Mouse (Mus musculus): ENCODE results near the gene Znrf3.

Znrf3 gene

DNA sequence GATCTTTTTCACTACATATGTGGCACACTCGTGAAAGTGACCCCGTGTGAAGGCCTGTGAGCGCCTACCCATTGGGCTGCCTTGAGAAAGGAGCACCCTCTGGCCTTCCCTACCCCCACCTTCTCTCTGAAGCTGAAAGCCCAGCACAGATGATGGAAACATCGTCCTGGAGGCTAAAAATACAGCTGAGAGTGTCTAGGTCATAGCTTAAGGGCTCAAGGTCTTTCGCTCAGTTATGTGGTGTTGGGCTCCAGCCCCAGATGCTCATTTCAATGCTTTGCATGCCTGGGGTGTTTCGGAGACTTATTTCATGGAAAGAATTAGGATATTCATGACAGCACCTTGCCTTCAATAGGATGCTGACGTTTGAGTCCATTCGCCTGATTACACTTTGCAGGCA is 178.9 kb downstream of the Znrf3 start:
- DNase-seq, result no peak

DNA sequence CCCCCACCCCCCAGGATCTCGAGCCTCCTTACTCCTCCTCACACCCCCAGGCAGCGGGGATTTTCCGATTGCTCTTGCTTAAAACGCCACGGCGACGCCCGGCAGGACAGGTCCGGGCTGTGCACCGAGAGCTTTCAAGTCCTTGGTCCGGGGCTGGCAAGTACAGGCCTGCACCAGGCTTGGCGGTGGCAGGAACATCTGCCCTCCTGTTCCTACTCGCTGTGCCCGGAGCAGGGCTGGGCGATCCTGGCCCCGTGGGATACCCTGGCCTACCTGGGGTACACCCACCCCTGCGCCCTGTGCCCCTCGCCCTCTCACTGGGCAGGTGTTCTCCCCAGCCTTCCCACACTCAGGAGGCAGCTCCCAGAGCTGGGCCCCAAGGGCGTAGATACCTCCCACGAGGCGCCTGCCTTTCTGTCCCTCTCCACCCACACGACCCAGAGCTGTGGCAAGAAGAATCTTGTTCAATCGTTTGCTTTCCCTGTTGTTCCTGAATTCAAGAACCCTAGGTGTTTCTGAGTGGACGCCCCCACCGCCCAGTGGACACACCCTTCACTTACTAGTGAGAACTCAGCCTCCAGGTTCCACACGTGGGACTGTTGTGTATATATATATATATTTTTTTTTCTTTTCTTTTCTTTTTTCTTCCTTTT is 181.4 kb downstream of the Znrf3 start:
- peak in 1 of 2 experiments; percentile 35 for DNase-seq

- DNase-seq, result peak; percentile 91 to 94
These were observed 182.9 kb downstream of the Znrf3 start, which contains the start of gene Kremen1 for GRCm38 (mm10) chr11:5261508-5262392. Kremen1 (minus strand) TSS chr11:5261558.

- DNase-seq, result peak; percentile 43 to 57
These were observed 183.6 kb downstream of the Znrf3 start for GRCm38 (mm10) chr11:5260942-5261459.

DNA sequence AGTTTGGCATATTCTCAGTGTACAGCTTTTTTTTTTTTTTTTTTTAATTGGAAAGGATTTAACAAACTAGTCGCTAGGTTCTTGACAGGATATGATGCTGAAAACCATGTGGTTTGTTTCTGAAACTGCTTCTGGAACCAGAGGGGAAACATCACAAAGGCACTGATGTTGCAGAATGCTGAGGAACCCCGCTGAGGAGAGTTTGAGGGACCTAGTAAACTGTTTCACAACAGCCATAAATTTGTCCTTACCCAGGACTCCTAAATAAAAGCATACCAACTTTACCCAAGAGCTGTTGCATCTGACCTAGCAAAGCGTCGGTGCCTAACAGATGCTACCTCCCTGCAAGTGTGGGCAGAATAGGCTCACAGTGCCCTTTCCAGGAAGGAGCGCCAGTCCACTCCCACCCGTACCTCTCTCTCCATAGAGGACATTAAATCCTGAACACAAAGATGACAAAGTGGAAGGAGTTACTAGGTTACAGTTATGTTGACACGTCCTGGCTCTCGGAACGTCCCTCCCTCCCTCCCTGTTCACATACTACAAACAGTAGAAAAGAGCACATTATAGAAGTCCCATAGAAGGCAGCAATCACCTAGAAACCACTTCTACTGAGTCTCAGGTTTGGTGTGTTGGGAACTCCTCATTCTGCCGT is 184.6 kb downstream of the Znrf3 start:
- DNase-seq, result no peak

DNA sequence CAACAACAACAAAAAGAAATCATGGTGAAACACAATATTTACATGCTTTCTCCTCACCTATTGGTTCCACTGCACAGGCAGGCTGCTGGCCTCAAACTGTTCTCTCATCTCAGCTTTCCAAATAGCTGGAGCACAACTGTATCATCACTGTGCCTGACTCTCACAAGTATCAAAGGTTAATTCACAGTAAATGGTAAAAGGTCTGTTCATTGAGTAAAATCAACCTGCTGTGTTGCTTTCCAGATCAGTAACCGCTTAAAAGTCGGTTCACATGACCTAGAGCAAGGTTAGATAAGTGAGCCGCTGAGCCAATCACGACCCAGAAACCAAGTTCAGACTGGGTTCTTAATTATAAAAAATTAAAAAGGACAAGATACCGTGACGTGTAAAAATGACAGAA is 186.6 kb downstream of the Znrf3 start:
- DNase-seq, result no peak

DNA sequence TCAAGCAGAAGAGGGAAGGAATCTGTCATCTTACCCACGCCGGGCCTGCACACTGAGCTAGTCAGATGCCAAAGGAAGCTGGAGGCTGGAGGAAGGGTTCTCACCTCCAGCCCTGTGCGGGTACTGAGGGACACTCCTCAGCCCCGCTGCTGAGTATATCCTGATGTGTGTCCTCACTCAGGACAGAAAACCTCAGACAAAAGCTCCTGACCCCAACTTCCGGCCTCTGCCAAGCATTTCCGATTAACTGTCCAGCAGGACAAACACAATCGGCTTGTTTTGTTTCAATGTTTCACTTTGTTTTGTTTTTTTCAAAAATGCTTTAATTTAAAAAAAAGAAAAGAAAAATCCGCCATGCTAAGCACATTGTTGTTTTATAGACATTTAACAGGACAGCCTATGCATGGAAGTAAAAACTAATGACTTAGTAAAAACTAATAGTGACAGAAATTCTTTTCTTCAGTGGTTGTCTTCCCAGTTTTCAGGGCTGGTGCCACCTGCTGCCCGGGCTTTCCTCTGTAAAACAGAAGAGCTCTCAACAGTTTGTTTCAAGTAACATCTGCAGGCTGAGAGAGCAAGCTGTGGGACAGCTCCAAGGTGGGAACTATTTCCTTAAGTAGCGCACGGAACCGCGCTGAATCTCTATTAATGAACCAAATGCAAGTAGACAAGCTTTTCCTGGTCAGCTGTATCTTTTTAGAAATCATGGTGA is 187.3 kb downstream of the Znrf3 start:
- DNase-seq, result no peak

DNA sequence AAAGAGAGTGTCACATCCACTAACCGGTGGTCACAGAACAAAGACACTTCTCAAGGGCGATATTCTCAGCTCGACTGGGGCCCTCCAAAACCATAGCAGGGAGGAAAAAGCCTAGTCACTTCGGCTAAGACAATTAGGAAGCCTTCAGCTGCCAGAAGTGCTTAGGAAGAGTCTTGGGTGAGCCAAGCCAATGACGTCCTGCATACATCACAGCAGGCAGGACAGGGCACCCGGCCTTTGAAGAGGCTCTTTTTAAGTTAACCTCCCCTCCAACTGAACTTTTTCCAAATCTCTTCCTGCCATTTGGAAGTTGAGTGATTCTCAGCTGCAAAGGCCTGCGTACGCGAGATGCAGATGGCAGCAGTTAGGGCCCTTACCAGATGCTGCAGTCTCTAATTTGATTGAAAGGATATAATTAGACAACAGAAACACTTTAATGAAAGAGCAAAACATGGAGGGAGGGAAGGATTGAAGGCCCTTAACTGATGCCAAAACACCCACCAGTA is 189.1 kb downstream of the Znrf3 start:
- DNase-seq, result no peak

- no peak for DNase-seq
These were observed 190.6 kb downstream of the Znrf3 start for GRCm38 (mm10) chr11:5254016-5254415.

DNA sequence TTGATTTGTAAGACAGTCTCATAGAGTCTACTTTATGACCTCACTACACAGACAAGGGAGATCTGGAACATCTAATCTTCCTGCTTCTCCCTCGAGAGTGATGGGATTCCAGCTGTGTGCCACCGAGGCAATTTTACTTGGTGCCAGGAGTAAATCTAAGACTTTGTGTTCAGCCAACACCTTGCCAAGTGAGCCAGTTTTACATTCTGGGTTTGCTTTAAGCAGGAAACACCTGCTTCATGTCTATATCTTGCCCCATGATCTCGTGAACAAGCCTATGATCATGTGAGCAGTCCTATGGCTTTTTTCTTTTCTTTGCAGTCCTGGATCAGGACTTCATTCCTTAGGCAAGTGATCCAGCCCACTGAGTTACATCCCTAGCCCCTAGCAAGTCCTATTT is 191.1 kb downstream of the Znrf3 start:
- no peak for DNase-seq

DNA sequence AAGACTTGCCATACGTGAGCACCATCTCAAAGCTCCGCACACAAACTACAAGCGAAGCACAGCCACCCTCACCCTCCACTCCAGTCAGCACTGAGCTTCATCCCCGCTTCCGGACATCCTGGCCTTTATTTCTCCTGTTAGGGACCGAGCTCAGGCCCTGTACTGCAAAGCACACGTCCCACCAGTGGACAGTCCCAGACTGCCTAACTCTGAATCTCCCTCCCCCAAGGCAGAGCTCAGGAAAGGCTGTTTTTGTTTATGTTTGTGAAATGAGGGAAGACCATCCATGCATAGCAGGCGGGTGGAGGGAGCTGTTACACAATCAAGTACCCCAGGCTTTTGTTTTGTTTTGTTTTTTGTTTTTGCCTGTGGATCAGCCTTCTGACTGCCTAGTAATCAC is 191.9 kb downstream of the Znrf3 start:
- DNase-seq, result no peak

- DNase-seq, result no peak
These were observed 193.5 kb downstream of the Znrf3 start for GRCm38 (mm10) chr11:5251112-5251511.

DNA sequence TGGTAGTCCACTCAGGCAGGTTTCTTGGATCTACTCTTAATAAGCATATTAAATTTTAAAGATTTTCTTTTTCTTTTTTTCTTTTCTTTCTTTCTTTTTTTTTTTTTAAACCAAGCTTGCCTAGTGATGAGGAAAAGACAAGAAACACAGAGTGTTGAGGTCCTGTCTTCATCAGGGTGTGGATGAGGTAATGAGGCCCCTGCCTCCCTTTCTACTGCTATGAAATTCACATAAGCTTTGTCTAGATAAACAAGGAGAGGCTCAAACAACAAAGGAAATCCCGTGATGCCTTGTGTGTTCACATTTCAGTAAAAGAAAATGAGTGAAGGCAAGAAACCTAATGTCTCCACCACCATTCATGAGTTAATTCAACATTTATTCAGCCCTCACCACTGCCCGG is 196.4 kb downstream of the Znrf3 start:
- no peak for DNase-seq

DNA sequence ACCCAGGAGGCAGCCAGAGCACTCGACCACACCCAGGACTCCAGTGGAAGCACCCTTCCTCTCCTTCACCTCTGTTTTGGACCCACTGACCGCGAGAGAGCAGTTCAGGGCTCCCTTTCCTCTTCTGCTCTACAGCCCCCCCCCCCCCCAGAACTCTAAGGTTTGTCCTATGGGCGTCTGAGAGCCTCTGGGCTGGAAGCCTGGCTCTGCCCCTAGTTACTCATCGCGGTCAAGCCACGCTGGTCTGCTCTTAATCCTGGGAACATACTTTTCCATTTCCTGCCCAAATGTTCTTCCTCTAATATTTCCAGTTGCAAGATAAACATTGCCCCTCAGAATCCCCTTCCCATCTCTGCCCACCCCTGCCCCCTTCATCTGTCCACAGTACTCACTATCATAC is 199.2 kb downstream of the Znrf3 start:
- DNase-seq, result no peak

DNA sequence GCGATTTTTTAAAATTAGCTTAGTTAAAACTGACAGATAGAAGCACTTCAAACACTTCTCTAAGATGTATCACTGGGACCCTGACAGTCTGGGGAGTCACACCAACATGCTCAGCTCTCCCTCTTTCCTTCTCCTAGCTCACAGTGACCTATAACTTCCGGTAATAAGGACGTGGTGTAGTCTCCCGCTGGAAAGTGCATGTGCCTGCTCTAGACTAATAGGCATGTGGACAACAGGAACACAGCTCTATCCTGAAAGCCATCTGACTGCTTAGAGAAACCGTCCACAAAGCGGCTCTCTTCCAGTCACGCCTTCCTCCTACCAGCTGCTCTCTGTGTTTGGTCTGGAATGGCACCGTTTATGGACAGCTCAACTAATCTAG is 199.9 kb downstream of the Znrf3 start:
- DNase-seq, result no peak

GRCm38 (mm10) chr11:5243812-5244748 is 200.6 kb downstream of the Znrf3 start:
- peak; percentile 41 to 68 for DNase-seq

DNA sequence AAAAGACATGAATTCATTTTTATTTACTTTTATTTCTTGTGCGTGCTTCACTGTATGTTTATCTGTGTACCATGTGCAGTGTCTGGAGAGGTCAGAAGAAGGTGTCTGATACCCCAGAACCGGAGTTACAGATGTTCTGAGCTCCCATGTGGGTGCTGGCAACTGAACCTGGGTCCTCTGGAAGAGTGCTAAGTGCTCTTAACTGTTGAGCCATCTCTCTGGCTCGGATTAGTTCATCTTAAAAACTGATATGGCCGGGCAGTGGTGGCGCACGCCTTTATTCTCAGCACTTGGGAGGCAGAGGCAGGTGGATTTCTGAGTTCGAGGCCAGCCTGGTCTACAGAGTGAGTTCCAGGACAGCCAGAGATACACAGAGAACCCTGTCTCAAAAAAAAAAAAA is 201.4 kb downstream of the Znrf3 start:
- DNase-seq, result no peak

GRCm38 (mm10) chr11:5242158-5242557 is 202.5 kb downstream of the Znrf3 start:
- no peak for DNase-seq

GRCm38 (mm10) chr11:5239706-5240690 is 204.6 kb downstream of the Znrf3 start:
- peak; percentile 14 to 35 for DNase-seq
